Mouse (Mus musculus) mouse embryonic stem cell (cell line): ENCODE measurements around the gene Sacs.
"Not testable (repeated sequence)": the region's sequence is repeated elsewhere in the genome, so short reads cannot be mapped to it uniquely, and the experiment has no call there.

ENCODE experiments used
- in situ Hi-C, 2 experiments: fragments of 300-500 bp; cut with MboI; formaldehyde crosslinking; loops; 1 replicate in 1 of 2; 3 replicates in 1 of 2; pipeline ENCODE4 v1.14.3; 2019 to 2020; ENCODE audit warnings: low sequenced_read_pairs in 2 of 2, low pct_unique_long_range_greater_than_20kb in 1 of 2, mixed read lengths in 1 of 2; ENCODE audit not compliant: unreplicated experiment in 1 of 2

Gene Sacs

DNA sequence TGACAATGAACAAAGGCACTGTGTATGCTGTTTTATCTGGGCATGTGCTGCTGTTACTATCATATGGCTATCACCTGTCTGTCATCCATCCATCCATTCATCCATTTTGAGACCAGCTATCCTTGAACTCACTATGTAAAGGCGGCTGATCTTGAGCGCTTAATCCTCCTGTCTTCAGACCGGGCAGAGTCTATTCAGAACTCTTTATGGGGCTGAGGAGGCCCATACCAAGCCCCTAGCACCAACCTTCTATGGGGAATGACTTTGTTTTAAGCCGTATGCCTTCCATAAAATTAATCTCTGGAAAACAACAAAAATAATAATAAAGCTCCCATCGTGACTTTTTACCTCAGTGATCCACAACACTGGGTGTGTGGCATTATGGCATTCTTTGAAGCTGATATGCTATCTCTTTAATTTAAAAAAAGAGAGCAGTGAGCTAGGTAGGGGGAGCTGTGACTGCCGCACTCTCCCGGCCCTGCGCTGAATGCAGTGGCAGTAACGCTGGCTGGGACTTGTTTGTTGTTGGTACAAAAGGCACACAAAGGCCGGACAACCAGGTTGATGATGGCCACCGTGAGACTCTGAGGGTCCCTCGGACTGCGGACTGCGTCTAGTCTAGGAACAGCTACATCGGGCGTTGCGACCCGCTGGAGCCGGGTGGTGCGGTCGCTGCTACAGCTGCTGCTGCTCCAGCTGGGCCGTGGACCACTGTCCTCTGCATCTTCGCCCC lies at the start of gene Sacs:
Gene Sacs, plus strand, starts transcription at position 464 of the 733 bp plus-strand sequence.
- in situ Hi-C loops, result no loop called here

DNA sequence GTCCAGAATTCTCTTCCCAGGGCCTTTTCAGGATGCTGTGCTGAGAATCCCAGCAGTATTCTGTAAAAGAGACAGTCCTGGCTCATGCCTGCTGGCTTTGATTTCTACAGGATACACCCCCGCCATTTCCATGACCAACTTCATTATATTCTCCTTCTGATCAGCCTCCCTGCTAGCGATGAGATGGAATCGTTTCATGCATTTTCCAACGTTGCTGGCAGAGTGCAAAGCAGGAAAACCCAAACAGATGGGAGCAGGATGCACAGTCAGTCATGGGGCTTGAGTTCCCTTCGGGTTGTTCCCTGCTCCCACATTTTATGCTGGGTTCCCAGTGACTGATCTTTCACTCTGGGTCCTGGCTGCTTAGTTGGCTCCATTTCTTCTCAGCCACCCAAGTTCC lies 47.3 kb upstream of the Sacs start:
- in situ Hi-C loops, result loop anchor here in 1 of 2 experiments (10.0 kb wide), 1 partner anchor 296 kb away; no protein-coding TSS in a partner anchor

DNA sequence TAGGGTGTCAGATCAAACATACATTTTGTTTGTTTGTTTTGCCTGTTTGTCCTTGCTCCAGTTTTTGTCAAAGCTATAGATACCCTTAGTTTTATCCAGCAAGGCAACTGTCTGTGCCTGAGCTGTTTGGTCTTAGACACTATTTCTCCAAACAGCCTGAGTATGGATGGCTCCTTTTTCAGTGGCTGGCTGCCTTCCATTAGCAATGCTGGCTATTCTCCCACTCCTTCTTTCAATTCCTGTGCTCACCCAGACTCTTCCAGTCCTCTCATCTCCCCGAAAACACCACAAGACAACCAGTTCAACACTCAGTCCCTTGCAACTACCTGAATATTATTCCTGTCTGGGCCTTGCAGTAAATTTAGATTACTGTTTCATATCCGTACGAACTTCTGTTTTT lies 46.2 kb upstream of the Sacs start:
- in situ Hi-C loops, result loop anchor here in 1 of 2 experiments (10.0 kb wide), 1 partner anchor 297 kb away; no protein-coding TSS in a partner anchor

DNA sequence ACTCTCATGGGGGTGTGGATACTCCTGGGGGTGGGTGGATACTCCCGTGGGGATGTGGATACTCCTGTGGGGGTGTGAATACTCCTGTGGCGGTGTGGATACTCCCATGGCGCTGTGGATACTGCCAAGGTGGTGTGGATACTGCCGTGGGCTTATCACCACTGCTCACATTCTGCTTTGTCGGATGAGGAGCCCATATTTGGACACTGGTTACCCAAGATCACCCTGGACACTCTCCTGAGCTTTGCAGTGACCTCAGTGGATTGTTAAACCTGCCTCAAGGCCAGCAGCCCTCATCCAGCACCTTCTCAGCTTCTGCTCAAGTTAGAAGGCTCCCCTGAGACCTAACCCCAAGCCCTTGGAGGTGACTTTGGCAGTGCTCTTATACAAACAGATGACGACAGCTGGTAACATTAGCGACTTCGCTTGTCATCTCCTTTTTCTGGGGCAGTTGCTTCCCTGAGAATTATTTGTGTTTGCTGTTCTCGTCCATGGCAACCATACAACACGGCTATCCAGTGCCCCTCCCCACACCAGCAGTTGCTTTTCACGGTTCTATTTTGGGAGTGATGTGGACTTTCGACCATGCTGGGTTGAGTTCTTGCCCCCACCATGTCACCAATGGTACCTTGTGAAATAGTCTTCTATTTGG lies 40.2 kb upstream of the Sacs start:
- in situ Hi-C loops, result loop anchor here in 1 of 2 experiments (10.0 kb wide), 1 partner anchor 303 kb away; no protein-coding TSS in a partner anchor

DNA sequence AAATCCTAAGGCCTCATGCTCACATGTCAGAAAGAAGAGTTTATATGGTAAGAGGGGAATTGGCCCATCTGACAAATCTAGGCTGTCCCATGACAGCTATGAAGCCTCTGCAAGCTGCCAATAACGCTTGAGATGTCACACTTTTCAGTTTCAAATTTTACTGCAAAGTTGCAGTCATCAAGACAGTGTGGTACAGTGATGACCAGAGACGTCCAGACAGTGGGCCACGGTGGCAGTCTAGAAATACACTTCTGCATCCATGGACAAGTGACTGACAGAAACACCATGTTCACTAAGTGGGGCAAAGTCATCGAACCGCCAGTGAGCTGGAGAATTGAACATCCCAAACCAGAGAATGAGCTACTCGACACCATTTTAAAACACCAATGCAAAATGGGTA lies 37.5 kb upstream of the Sacs start:
- in situ Hi-C loops, result loop anchor here in 1 of 2 experiments (25.0 kb wide), 1 partner anchor 588 kb away; no protein-coding TSS in a partner anchor

DNA sequence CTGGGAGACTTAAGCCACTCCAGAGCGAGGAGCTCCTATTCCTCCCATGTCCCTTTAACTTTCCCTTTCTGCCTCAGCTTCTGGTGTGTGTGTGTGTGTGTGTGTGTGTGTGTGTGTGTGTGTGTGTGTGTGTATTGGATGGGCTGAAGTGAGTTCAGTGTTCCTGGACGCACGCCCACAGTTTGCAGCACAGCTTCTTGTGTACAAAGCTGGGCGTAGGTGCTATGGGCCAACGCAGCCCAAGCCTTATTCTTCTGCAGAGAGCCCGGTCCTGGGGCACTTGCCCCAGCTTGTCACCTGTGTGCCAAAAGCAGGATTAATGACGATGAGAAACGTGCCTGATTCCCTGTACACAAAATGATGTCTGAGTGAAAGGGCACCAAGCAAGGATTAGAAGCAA lies 31.9 kb upstream of the Sacs start:
- in situ Hi-C loops, result loop anchor here in 1 of 2 experiments (25.0 kb wide), 1 partner anchor 594 kb away; no protein-coding TSS in a partner anchor

DNA sequence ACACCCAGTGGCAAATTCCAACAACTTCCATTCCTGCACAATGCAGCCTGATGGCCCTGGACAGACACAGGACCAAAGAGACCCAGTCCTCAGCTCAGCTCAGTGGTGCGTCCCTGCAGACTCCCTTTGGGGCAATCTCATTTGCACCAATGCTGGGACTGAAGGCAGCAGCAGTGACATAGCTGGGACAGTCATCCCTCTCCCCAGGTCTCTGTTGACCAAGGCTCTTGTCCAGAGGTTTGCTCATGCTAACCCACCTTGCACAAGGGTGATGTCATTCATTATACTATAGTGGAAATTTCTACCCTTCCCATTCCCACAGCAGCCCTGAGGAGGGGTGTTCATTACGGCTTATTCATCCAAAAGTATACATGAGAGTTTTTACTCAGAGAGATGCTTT lies 29.6 kb upstream of the Sacs start:
- in situ Hi-C loops, result loop anchor here in 1 of 2 experiments (25.0 kb wide), 1 partner anchor 596 kb away; no protein-coding TSS in a partner anchor

DNA sequence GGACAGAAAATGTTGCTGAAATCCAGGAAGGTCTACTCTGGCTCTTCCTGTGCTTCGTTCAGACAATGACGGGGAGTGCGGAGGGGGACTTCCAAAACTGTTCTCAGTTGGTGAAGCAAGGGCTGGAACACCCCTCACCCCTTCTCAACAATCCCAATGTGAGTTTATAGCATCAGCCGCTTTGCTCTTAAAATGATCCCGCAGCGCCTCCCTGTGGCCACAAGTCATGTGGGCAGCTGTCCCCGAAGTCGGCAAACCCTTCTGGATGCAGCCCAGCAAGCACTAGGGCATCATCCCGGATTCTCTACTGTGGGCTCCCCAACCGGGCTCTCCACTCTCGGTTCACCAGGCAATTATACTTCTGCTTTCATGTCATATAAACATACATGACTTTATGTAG lies 25.9 kb upstream of the Sacs start:
- in situ Hi-C loops, result loop anchor here in 1 of 2 experiments (5.0 to 25.0 kb wide), 2 partner anchors 310 to 600 kb away; no protein-coding TSS in a partner anchor

DNA sequence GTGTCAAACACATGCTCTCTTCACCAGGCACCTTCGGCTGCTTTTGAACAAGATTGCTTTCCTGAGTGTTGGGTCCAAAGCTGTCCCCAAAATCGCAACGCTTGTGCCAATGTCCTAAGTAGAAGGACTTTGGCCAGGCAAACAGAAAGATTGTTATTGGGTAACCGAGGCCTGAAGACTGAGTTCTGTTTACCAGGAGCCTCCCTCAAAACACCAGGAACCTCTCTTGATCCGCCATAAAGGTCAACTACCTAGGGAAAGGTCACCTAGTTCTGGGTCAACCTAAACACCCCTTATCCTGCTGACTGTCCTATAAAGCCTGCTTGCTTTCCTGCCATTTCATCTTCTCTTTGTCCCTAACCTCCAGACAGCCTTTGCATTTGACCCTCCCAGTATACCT lies 13.5 kb upstream of the Sacs start:
- in situ Hi-C loops, result loop anchor here in 1 of 2 experiments (25.0 kb wide), 1 partner anchor 612 kb away; no protein-coding TSS in a partner anchor

DNA sequence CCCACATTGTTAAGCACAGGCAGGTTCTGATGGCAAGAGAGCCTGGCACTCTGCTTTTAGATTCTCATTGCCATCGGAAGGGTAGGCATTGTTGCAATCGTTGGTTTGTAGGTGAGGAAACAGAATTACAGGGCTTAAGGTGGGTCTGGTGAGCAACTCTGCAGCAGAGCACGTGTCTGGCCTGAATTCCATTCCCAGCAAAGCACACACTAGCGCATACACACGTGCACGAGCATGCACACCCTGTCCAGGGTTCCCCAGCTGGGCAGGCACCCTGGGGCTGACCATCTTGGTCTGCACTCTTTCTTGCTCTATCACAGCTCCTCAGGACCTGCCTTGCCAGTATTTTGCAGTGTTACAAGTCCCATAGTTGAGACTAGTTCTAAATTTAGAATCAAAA lies 13.1 kb upstream of the Sacs start:
- in situ Hi-C loops, result no loop called here

DNA sequence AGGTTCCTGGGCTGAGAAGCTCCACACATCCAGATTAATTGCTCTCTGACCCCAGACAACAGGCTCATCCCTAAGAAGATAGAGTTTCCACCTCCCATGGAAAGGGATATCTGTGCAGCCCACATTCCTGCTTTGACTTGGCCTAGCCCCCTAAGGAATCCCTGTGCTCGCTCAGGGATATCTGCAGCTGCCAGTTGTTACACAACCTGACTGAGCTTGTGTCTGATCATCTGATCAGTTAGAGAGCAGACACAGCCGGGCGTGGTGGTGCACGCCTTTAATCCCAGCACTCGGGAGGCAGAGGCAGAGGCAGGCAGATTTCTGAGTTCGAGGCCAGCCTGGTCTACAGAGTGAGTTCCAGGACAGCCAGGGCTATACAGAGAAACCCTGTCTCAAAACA lies 10.9 kb upstream of the Sacs start:
- in situ Hi-C loops, result not testable (repeated sequence)

DNA sequence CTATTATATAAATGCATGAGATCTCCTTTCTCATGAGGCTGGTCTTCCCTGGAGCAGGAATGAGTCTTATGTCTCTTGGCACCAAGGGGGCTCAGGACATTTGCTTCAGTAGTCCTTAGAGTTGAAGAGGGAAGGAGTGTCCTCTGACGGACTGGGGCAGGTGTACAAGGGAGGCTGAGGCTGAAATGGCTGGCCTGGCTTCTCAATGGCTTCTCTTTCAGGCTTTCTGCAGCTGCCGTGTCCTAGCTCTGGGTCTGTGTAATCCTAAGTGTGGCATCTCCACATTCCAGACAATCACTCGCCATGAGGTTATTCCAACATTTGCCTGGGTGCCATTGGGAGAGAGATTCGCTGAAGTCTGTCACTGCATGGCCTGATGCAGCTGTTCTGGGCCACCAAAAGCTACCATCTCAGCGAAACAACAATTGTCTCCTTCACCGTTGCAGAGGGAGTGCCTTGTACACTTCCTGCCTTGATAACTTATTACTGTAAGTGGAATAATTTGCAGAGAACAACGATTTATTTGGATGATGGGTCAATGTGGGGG lies 9.2 kb upstream of the Sacs start:
- in situ Hi-C loops, result no loop called here

DNA sequence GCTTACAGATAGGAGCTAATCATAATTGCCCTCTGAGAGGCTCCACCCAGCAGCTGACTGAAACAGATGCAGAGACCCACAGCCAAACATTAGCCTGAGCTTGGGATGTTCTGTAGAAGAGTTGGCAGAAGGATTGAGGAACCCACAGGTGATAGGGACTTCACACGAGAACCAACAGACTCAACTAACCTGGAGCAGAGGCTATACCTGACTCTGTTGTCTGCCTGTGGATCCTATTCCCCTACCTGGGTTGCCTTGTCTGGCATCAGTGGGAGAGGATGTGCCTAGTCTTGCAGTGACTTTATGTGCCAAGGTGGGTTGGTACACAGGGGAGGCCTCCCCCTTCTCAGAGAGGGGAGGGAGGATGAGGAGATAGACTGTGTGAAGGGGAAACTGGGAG lies 5.7 kb upstream of the Sacs start:
- in situ Hi-C loops, result no loop called here

DNA sequence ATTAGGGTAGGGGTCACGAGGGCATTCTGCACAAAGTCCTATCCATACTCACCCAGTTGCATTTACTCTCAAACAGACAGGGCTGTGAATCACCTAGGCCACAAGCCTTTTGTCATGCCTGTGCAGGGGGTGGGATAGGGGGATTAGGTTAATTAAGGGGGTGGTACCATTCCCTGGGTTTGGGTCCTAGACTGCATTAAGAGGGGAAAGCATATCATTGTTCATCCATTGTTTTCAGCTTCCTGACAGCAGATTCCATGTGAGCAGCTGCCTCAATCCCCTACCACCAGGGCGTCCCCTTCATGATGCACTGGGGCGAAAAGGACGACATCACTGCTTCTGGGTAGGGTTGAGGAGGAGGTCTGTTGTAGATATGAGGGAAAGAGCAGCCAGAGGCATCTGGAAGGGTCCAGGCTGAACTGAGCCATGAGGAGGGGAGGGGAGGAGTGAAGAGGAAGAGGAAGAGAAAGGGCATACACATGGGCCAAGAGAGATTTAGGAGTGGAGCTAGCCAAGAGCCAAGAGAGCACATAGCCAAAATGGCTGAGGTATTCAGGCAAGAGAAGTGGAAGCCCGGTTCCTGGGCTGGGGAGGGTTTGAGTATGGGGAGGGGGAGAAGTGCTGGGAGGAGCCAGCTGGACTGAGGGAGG lies 3.8 kb upstream of the Sacs start:
- in situ Hi-C loops, result no loop called here

DNA sequence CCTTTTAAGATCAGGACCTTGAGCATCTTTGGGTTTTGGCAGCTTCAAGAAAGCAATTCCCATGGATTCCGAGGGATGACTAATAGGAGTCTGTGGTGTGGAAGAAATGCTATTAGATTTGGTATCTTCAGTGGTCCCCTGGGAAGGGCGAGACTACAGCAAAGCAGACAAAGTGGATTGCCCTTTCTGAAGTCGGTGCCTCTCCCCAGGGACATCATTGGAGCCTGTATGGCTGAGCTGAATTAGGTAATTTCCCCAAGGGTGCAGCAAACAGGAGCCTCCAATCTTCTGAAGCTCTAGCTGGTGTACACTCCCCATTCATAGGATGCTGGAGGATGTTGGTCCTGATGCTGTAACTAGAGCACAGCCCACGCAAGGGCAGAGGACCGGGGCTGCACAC lies 847 bp upstream of the Sacs start:
- in situ Hi-C loops, result no loop called here

DNA sequence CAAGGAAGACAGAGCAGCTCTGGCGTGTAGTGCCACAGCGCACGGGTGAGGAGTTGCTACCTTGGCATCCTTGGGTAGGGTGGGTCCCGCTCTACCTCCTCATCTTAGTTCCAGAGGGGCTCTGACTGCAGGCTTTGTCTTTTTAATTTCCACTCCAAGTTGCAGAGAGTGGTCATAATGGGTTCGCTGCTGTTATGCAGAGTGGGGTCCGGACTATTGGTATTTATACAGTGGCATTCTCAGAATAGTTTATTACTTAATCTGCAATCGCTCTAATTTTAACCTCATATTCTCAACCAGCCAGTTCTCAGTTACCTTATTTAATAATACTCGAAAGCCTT lies 440 bp downstream of the Sacs start:
- in situ Hi-C loops, result no loop called here

DNA sequence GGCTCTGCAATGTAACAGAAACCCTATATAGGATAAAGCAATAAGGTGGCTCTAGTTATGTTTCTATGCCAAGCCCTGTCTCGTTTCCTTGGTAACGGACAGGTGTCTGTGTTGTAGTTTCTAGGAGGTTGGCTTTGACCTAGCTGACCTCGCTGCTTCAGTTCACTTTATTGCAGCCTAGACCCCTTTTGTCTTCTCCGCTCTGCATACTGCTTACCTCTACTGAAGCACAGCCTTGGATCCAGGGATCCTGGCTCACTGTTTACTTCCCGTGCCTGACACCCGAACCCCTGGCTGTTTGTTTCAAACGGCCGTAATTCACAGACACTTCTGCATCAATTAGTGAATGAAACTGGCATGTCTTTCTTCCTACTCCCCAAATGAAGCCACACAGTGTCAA lies 5.1 kb downstream of the Sacs start:
- in situ Hi-C loops, result no loop called here

DNA sequence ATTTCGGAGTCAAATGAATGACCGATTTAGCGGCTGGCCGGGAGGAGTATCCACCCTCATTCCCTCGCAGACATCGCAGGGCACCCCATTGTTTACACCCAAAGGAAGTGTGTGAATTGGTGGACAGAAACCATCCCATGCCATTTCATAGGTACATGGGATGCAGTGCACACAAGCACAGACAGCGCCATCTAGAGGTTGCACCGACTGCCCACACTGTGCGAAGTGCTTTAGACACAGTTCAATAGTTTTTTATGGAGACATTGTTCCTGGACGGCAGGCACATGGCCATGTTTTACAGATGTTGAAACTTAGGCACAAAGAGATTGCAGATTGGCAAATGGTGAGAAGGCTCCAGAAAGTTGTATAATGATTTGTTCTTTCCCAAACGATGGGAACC lies 5.6 kb downstream of the Sacs start:
- in situ Hi-C loops, result no loop called here

DNA sequence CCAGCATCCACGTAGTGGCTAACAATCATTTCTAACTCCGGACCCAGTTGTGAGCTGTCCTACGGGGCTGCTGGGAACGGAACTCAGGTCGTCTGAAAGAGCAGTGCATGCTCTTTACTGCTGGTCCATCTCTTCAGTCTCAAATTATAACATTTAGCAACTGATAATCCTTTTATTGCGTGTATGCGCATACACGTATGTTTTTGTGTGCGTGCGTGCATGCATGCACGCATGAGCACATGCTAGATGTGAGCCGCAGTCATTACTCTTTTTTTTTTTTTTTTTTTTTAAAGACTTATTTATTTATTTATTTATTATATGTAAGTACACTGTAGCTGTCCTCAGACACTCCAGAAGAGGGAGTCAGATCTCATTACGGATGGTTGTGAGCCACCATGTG lies 12.2 kb downstream of the Sacs start:
- in situ Hi-C loops, result not testable (repeated sequence)
